Mouse (Mus musculus) layer of hippocampus, adult 18-20 months (tissue): ENCODE measurements around the gene Kank4. TPM values are rescaled to one million over a fixed set of nuclear protein-coding genes. Genes with fewer than 3 reads are reported as not detected.
"Not testable (repeated sequence)": the region's sequence is repeated elsewhere in the genome, so short reads cannot be mapped to it uniquely, and the experiment has no call there.

Experiments
- DNase-seq, 2 experiments: peaks; one replicate each; pipeline ENCODE4 v3.0.0; 2022; ENCODE audit warnings: low spot score in 2 of 2
- total RNA-seq, 2 experiments: library from RNA; stranded (reverse); gene quantifications; 2 replicates each; pipeline ENCODE4 v1.2.3; 2021

Kank4 gene
- total RNA-seq, 2 experiments from 2014 or later: 2.1 to 3.8 TPM

GRCm38 (mm10) chr4:98778219-98778618 lies 39.1 kb downstream of the Kank4 start:
- no peak for DNase-seq

GRCm38 (mm10) chr4:98777464-98777863 lies 39.9 kb downstream of the Kank4 start:
- no peak for DNase-seq

GRCm38 (mm10) chr4:98776721-98777427 lies 40.5 kb downstream of the Kank4 start:
- DNase-seq: no peak

- DNase-seq: no peak
Observed at GRCm38 (mm10) chr4:98773785-98774184, 43.6 kb downstream of the Kank4 start.

- no peak for DNase-seq
Observed at GRCm38 (mm10) chr4:98767134-98768133, 49.9 kb downstream of the Kank4 start.

- DNase-seq: no peak
Observed at GRCm38 (mm10) chr4:98758872-98759518, 58.3 kb downstream of the Kank4 start.

GRCm38 (mm10) chr4:98758012-98758821 lies 59.1 kb downstream of the Kank4 start:
- DNase-seq: peak in 1 of 2 experiments; percentile 33

- no peak for DNase-seq
Observed at GRCm38 (mm10) chr4:98756141-98756540, 61.2 kb downstream of the Kank4 start.

- DNase-seq: no peak
Observed at GRCm38 (mm10) chr4:98754456-98754855, 62.9 kb downstream of the Kank4 start.

- DNase-seq: no peak
Observed at GRCm38 (mm10) chr4:98743906-98744210, 73.5 kb downstream of the Kank4 start.

GRCm38 (mm10) chr4:98743209-98743905 lies 74.0 kb downstream of the Kank4 start:
- no peak for DNase-seq

GRCm38 (mm10) chr4:98739753-98740152 lies 77.6 kb downstream of the Kank4 start:
- peak in 1 of 2 experiments; percentile 34 for DNase-seq

GRCm38 (mm10) chr4:98733660-98734059 lies 83.7 kb downstream of the Kank4 start:
- no peak for DNase-seq

GRCm38 (mm10) chr4:98728716-98729115 lies 88.6 kb downstream of the Kank4 start:
- no peak for DNase-seq

GRCm38 (mm10) chr4:98727959-98728347 lies 89.4 kb downstream of the Kank4 start:
- DNase-seq: no peak

- no peak for DNase-seq
Observed at GRCm38 (mm10) chr4:98727295-98727958, 89.9 kb downstream of the Kank4 start.

- no peak for DNase-seq
Observed at GRCm38 (mm10) chr4:98726590-98727237, 90.6 kb downstream of the Kank4 start, which contains the start of gene L1td1. TSS of gene L1td1 (plus strand) at chr4:98726734.

- DNase-seq: no peak
Observed at GRCm38 (mm10) chr4:98725439-98725838, 91.9 kb downstream of the Kank4 start.

- not testable (repeated sequence) for DNase-seq
Observed at GRCm38 (mm10) chr4:98724682-98725081, 92.7 kb downstream of the Kank4 start.
